Mouse (Mus musculus) lung, postnatal 0 days (tissue): ENCODE measurements around the gene Lpcat3. TPM values are rescaled to one million over a fixed set of nuclear protein-coding genes. Genes with fewer than 3 reads are reported as not detected.
"Not testable (repeated sequence)": the region's sequence is repeated elsewhere in the genome, so short reads cannot be mapped to it uniquely, and the experiment has no call there.

Source experiments
- ATAC-seq: fragments of 200-750 bp; cut with Nextera tagmentation; 2 replicates; pipeline ENCODE4 v1.8.0; 2017; ENCODE audit warnings: moderate library complexity
- DNase-seq: peaks from one replicate; pipeline ENCODE4 v3.0.0-alpha.2; 2016; ENCODE audit warnings: low spot score
- H3K27ac ChIP-seq: fragments of 300-500 bp; sonication (generic); 2 replicates; pipeline ENCODE4 v1.5.1; 2014; ENCODE audit warnings: antibody characterized with exemption, mild to moderate bottlenecking, low read length, mixed read lengths
- H3K27me3 ChIP-seq: fragments of 300-500 bp; sonication (generic); replicated peaks from 2 replicates; pipeline ENCODE4 v1.6.1; 2014; ENCODE audit warnings: low read length, mixed read lengths; ENCODE audit not compliant: insufficient read depth
- H3K36me3 ChIP-seq: fragments of 300-500 bp; sonication (generic); 2 replicates; pipeline ENCODE4 v1.6.1; 2014; ENCODE audit warnings: low read length, mixed read lengths; ENCODE audit not compliant: insufficient read depth
- H3K4me1 ChIP-seq: fragments of 300-500 bp; sonication (generic); 2 replicates; pipeline ENCODE4 v1.6.1; 2014; ENCODE audit warnings: antibody characterized with exemption, low read depth, low read length, mixed read lengths; ENCODE audit not compliant: insufficient read depth
- H3K4me2 ChIP-seq: fragments of 300-500 bp; sonication (generic); replicated peaks from 2 replicates; pipeline ENCODE4 v1.6.1; 2014; ENCODE audit warnings: low read depth, mild to moderate bottlenecking, low read length, moderate library complexity, mixed read lengths
- H3K4me3 ChIP-seq: fragments of 300-500 bp; sonication (generic); 2 replicates; pipeline ENCODE4 v1.5.1; 2014; ENCODE audit warnings: low read depth, low read length
- H3K9ac ChIP-seq: fragments of 300-500 bp; sonication (generic); replicated peaks from 2 replicates; pipeline ENCODE4 v1.6.1; 2014; ENCODE audit warnings: low read depth, mild to moderate bottlenecking
- H3K9me3 ChIP-seq: fragments of 300-500 bp; sonication (generic); 2 replicates; pipeline ENCODE4 v1.6.1; 2016; ENCODE audit warnings: low read length, mixed read lengths
- CTCF ChIP-seq: IDR thresholded peaks from 2 replicates; pipeline ENCODE4 v1.5.1; 2016; ENCODE audit warnings: antibody characterized with exemption, mild to moderate bottlenecking
- EP300 ChIP-seq: IDR thresholded peaks from 2 replicates; pipeline ENCODE4 v1.6.1; 2016; ENCODE audit warnings: antibody characterized with exemption, mild to moderate bottlenecking, control low read depth
- WGBS: fragments of 180-500 bp; shearing (Covaris S2); extraction: QIAGEN DNeasy Blood & Tissue Kit; methylation state at CpG from one replicate; pipeline ENCODE4 v1.1.7; 2014; 5-methylcytosine and 5-hydroxymethylcytosine counted together
- polyA plus RNA-seq: library from polyadenylated mRNA; unstranded; fragments of >200 nt; fragmentation: Nextera tagmentation; extraction: Ambion mirVana; gene quantifications from 2 replicates; pipeline ENCODE4 v1.2.1, GENCODE M21; 2015

The Lpcat3 gene
- polyA plus RNA-seq, 1 experiment from 2014 or later = 67.3 TPM

DNA sequence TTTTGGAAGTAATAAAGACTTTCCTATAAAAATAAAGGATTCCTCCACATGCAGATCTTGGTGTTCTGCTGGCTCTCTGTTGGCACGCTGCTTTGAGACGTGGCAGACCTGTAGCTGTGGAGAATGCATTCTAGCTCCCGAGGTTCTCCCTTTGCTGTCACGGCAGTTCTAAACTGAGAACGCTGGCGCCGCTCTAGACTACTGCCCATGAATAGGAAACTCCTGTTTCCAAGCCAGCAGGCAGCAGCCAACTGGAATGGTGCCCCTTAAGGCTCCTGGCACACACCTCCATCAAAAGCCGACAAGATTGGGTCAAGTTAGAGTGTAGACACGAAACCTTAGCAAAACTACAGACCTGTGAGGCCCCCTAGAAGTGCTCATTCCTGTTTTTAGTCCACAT lies 10.8 kb downstream of the Lpcat3 start:
- Histone ChIP-seq H3K9me3 (no peaks in the 10 kb centered on the region), H3K9ac (no peak overlapping the region), H3K27me3 (no peaks in the 10 kb centered on the region), H3K4me3 (no peak overlapping the region), H3K4me2 (no peak overlapping the region), H3K27ac (no peak overlapping the region), H3K4me1 (no peaks in the 10 kb centered on the region), H3K36me3 (no peaks in the 10 kb centered on the region)
- no peak for TF ChIP-seq EP300
- TF ChIP-seq CTCF = no peak
- DNase-seq (no peak), ATAC-seq (no peak)
- 88% methylated on average over 9 of the region's 9 CpGs for WGBS

- Histone ChIP-seq H3K4me3 (no peak overlapping the region), H3K27ac (no peak overlapping the region), H3K9ac (no peak overlapping the region), H3K4me1 (no peaks in the 10 kb centered on the region), H3K36me3 (no peaks in the 10 kb centered on the region), H3K4me2 (no peak overlapping the region), H3K9me3 (no peaks in the 10 kb centered on the region), H3K27me3 (no peaks in the 10 kb centered on the region)
- no peak for TF ChIP-seq EP300
- TF ChIP-seq CTCF = no peak
- 92% methylated on average over 7 of the region's 7 CpGs for WGBS
- no peak for ATAC-seq
- no peak for DNase-seq
Measured at GRCm38 (mm10) chr6:124674591-124674990, 11.8 kb downstream of the Lpcat3 start.

GRCm38 (mm10) chr6:124676171-124676570 lies 13.3 kb downstream of the Lpcat3 start:
- Histone ChIP-seq H3K9me3 (no peaks in the 10 kb centered on the region), H3K4me1 (no peaks in the 10 kb centered on the region), H3K4me2 (no peak overlapping the region), H3K27me3 (no peaks in the 10 kb centered on the region), H3K9ac (no peak overlapping the region), H3K4me3 (no peak overlapping the region), H3K27ac (no peak overlapping the region), H3K36me3 (no peaks in the 10 kb centered on the region)
- 65% methylated on average over 6 of the region's 6 CpGs for WGBS
- no peak for ATAC-seq
- no peak for DNase-seq
- no peak for TF ChIP-seq CTCF

DNA sequence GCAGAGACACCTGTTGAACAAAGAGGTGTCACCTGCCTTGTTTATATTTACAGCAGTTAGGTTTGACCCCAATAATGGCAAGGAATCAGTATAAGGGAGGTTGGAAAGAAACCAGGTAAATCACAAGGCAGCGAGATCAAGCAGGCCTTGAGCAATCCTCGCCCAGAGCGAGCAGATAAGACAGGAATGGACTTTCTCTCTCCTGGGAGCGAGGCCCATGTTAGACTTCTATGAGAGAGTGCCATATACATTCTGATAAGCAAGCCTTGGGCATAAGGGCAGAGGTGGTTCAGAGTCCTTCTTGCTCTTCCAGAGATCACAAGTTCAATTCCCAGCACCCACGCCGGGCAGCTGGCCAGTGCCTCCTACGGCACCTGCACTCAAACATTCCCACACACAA lies 15.9 kb downstream of the Lpcat3 start:
- H3K4me2 ChIP-seq = no peak overlapping the region
- no peak overlapping the region for H3K27ac ChIP-seq
- no peak for ATAC-seq
- no peaks in the 10 kb centered on the region for H3K36me3 ChIP-seq
- H3K4me3 ChIP-seq = no peak overlapping the region
- H3K4me1 ChIP-seq = peaks cover 12% of the 10 kb centered on the region; the same call in 1 of the 2 replicates
- H3K9ac ChIP-seq = no peak overlapping the region
- no peaks in the 10 kb centered on the region for H3K27me3 ChIP-seq
- DNase-seq = no peak
- WGBS = 77% methylated on average over 7 of the region's 7 CpGs
- TF ChIP-seq CTCF (no peak), EP300 (no peak)
- no peaks in the 10 kb centered on the region for H3K9me3 ChIP-seq

GRCm38 (mm10) chr6:124679486-124679885 lies 16.7 kb downstream of the Lpcat3 start:
- Histone ChIP-seq H3K9me3 (no peaks in the 10 kb centered on the region), H3K27ac (no peak overlapping the region), H3K4me2 (no peak overlapping the region), H3K9ac (no peak overlapping the region), H3K4me1 (peaks cover 12% of the 10 kb centered on the region; the same call in 1 of the 2 replicates), H3K4me3 (no peak overlapping the region), H3K27me3 (no peaks in the 10 kb centered on the region), H3K36me3 (no peaks in the 10 kb centered on the region)
- 79% methylated on average over 3 of the region's 3 CpGs for WGBS
- TF ChIP-seq CTCF (no peak), EP300 (no peak)
- ATAC-seq (no peak), DNase-seq (no peak)

DNA sequence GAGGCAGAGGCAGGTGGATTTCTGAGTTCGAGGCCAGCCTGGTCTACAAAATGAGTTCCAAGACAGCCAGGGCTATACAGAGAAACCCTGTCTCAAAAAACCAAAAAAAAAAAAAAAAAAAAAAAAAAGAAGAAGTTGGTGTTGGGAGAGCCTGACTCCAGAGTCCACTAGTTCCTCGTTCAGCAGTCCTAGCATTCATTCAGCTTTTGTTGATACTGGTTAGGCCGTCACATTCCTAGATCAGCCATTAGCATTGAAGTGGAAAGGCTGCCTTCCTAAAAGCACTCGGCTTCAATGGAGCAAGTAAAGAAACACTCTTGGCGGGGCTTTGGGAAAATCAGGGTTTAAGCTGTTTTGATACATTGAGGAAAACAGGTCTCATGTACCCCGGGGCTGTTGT lies 19.5 kb downstream of the Lpcat3 start:
- not testable (repeated sequence) for H3K9me3 ChIP-seq, ATAC-seq, H3K36me3 ChIP-seq, H3K4me2 ChIP-seq, H3K9ac ChIP-seq, H3K27me3 ChIP-seq, H3K4me3 ChIP-seq
- 0 out of 2 replicates have a peak, but pooled peaks have one; percentile 23 for TF ChIP-seq EP300
- WGBS = 52% methylated on average over 6 of the region's 6 CpGs
- Histone ChIP-seq H3K4me1 (peaks cover 12% of the 10 kb centered on the region; the same call in 1 of the 2 replicates), H3K27ac (peak overlapping the region; percentile 66; the same call in 1 of the 2 replicates)
- peak; percentile 77 for DNase-seq
